Mouse (Mus musculus): ENCODE measurements around the gene Galnt10. TPM values are rescaled to one million over a fixed set of nuclear protein-coding genes. Genes with fewer than 3 reads are reported as not detected.

The Galnt10 gene
- polyA plus RNA-seq, 1 experiment: 22.4 TPM

DNA sequence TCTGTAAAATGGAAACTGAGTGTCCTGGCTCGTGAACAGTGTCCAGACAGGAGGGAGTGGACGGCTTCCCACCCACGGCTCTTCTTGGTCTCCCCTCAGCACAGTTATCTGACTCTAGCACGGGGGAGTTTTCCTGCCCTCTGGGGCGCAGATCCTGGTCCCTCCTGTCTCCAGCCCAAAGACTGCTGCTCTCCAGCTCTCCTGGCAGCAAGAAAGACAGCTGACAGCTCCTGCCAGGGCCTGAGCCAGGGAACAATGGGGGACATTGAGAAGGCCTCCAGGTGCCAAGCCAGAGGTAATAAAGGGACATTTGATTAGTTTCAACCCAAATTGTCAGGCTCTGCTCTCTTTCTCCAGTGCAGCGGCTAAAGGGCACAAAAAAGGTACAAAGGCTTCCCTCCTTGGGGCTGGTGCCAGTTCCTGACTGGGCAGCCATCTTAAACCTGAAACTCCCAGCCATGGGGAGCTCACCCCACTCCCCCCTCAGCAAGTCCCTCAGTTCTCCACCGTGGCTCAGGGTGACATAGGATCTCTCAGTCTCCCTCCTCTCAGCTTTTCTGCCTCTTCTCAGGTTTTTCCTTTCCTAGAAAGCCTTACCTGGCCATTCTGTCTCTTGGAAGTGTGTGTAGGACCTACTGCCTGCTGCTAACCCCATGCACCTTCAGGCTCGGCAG, 11.5 kb downstream of the Galnt10 start:
- H3K4me1 ChIP-seq (ENCODE audit: control insufficient read depth, insufficient read depth, low read length): peaks cover 2% of the 10 kb centered on the region; the same call in 1 of the 2 replicates

DNA sequence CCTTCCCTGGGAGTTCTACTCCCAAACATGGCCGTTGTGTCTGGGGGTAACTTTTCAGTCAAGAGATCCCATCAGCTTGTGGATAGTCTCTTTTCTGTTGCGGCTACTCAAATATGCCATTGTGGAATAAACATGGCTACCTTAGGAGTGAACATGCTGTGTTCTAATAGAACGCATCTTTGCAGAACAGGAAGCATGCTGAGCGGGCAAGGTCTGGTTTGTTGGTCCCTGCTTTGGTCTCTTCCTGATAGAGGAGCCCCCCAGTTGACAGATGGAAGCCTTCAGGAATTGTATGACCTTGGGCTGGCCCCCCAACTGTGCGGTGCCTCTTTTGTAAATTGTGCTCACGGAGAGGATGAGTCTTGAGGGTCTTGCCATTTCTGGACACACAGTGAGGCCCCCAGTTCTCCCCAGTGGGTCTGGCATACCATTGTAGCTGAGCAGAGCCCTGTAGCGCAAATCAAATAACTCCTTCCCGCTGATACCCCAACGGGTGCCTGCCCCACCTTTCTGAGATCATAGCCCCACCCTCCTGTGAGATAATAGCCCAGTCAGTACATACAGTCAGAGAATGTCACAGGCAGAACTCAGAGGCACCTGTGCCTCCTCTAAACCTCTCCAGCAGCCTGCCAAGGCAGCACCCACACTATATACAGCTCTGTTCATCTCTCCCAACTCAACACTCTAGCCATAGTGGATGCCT, 12.3 kb downstream of the Galnt10 start:
- Histone ChIP-seq H3K4me3 (ENCODE audit: insufficient read depth, low read length) (no peak overlapping the region), H3K27ac (ENCODE audit: insufficient read depth, low read depth, low read length) (no peak overlapping the region), H3K4me1 (ENCODE audit: control insufficient read depth, insufficient read depth, low read length) (peaks cover 2% of the 10 kb centered on the region; the same call in 1 of the 2 replicates)
- no peak for TF ChIP-seq POLR2A (IDR thresholded peaks at IDR 0.05; ENCODE audit: borderline replicate concordance, low read depth, low read length)
- TF ChIP-seq CTCF (IDR thresholded peaks at IDR 0.05; ENCODE audit: low read depth, low read length): no peak

More for the DNA sequence above, 11.5 kb downstream of the Galnt10 start:
- no peak overlapping the region for H3K27ac ChIP-seq (ENCODE audit: insufficient read depth, low read depth, low read length)
- H3K4me3 ChIP-seq (ENCODE audit: insufficient read depth, low read length): no peak overlapping the region
- TF ChIP-seq POLR2A (IDR thresholded peaks at IDR 0.05; ENCODE audit: borderline replicate concordance, low read depth, low read length) (no peak), CTCF (IDR thresholded peaks at IDR 0.05; ENCODE audit: low read depth, low read length) (no peak)

DNA sequence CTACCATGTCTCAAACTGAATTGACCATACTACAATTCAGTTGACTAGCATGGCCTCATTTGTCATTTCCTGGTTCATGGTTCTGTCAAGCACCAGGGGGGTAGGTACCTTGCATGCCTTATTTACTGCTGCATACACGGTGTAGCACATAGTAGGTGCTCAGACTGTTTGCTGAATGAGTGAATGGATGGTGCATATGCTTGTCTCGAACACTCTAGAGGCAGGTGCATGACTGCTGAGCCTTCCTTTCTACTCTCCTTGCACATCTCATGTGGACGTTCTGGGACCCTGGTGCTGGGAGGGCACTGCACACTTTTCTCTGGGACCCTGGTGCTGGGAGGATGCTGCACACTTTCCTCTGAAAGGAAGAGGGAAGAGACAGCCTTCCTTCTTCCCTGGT, 13.0 kb downstream of the Galnt10 start:
- no peak overlapping the region for H3K4me3 ChIP-seq (ENCODE audit: insufficient read depth, low read length)
- no peaks in the 10 kb centered on the region for H3K4me1 ChIP-seq (ENCODE audit: control insufficient read depth, insufficient read depth, low read length)
- TF ChIP-seq CTCF (IDR thresholded peaks at IDR 0.05; ENCODE audit: low read depth, low read length): no peak
- no peak for TF ChIP-seq POLR2A (IDR thresholded peaks at IDR 0.05; ENCODE audit: borderline replicate concordance, low read depth, low read length)
- no peak overlapping the region for H3K27ac ChIP-seq (ENCODE audit: insufficient read depth, low read depth, low read length)

DNA sequence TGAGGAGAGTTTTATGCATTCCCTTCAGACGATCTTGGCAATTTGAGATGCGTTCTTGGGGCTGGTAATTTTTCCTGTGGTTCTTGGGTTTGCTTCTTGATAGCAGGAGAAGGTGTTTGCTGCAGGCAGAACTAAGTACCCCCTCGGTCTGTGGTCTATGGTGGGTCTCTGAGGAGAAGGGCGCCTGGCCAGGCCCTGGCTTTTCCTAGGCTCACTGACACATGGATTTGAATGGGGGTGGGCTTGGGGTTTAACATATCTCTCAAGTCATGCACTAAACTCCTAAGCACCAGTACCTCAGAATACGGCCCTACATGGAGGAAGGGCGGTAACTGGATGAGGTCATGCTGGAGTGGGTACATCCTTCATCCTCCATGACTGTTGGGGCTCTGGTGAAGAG, 13.5 kb downstream of the Galnt10 start:
- no peak for TF ChIP-seq CTCF (IDR thresholded peaks at IDR 0.05; ENCODE audit: low read depth, low read length)
- H3K4me3 ChIP-seq (ENCODE audit: insufficient read depth, low read length): no peak overlapping the region
- H3K4me1 ChIP-seq (ENCODE audit: control insufficient read depth, insufficient read depth, low read length): no peaks in the 10 kb centered on the region

DNA sequence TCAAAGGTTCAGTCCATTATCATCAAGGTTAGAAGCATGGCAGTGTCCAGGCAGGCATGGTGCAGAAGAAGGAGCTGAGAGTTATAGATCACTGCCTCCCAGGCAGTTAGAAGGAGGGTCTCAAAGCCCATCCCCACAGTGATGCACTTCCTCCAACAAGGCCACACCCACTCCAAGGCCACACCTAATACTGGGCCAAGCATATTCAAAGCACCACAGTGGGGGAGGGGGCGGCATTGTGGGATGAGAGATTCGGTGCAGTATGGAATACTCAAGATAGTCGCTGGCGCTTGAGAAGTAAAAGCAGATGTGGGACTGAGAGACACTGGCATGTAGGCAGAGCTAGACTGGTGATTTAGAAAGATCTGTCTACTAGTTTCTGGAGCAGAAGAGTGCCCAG, 14.9 kb downstream of the Galnt10 start:
- H3K4me1 ChIP-seq (ENCODE audit: control insufficient read depth, insufficient read depth, low read length): no peaks in the 10 kb centered on the region

More for the DNA sequence above, 13.5 kb downstream of the Galnt10 start:
- H3K27ac ChIP-seq (ENCODE audit: insufficient read depth, low read depth, low read length): no peak overlapping the region

DNA sequence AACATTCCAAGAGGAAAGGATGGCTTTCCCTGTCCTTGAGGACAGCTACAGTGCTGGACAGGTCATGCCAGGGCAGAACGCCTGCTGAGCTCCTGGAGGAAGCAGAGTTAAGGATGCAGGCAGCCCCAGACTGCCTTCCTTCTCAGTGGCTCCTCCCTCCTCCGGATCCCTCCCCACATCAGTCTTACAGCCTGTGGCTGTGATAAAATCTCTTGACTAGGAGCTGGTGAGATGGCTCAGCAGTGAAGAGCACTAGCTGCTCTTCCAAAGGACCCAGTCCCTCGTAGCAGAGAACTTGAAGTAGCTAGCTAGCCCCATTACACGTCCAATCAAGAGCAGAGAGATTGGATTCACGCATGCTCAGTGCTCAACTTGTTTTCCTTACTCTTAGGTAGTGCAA, 15.6 kb downstream of the Galnt10 start:
- Histone ChIP-seq H3K4me1 (ENCODE audit: control insufficient read depth, insufficient read depth, low read length) (no peaks in the 10 kb centered on the region), H3K4me3 (ENCODE audit: insufficient read depth, low read length) (no peak overlapping the region), H3K27ac (ENCODE audit: insufficient read depth, low read depth, low read length) (no peak overlapping the region)
- TF ChIP-seq CTCF (IDR thresholded peaks at IDR 0.05; ENCODE audit: low read depth, low read length) (no peak), POLR2A (IDR thresholded peaks at IDR 0.05; ENCODE audit: borderline replicate concordance, low read depth, low read length) (no peak)

More for the DNA sequence above, 14.9 kb downstream of the Galnt10 start:
- Histone ChIP-seq H3K27ac (ENCODE audit: insufficient read depth, low read depth, low read length) (no peak overlapping the region), H3K4me3 (ENCODE audit: insufficient read depth, low read length) (no peak overlapping the region)
- TF ChIP-seq CTCF (IDR thresholded peaks at IDR 0.05; ENCODE audit: low read depth, low read length) (no peak), POLR2A (IDR thresholded peaks at IDR 0.05; ENCODE audit: borderline replicate concordance, low read depth, low read length) (no peak)

DNA sequence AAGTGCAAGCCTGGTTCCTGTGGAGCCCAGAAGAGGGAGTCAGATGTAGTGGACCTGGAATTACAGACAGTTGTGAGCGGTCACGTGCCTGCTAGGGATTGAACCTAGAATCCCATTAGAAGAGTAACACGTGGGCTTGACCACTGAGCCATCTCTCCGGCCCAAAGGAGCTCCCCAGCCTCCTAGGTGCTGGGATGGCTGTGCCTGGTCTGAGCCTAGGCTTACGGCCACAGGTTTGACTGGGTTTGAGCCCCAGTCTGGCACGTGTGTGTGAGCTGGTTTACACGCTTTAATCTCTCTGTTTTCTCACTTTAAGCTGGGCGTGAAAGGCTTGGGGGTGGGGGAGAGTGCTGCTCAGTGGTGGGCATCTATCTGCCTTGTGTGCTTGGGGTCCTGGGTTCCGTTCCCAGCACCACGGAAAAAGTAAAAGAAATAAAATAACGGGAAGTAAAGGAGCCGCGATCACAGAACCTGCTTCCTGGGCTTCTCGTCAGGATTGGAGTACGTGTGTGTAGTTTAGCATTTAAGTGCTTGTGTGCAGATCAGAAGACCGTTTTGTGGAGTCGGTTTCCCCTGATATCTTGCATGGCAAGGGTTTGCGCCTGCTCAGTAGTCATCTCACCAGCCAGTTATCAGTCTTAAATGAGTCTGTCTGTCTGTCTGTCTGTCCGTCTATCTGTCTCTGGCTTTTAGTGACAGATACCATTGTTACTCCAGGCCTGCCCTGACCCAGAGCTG, 16.4 kb downstream of the Galnt10 start:
- H3K4me1 ChIP-seq (ENCODE audit: control insufficient read depth, insufficient read depth, low read length): no peaks in the 10 kb centered on the region

DNA sequence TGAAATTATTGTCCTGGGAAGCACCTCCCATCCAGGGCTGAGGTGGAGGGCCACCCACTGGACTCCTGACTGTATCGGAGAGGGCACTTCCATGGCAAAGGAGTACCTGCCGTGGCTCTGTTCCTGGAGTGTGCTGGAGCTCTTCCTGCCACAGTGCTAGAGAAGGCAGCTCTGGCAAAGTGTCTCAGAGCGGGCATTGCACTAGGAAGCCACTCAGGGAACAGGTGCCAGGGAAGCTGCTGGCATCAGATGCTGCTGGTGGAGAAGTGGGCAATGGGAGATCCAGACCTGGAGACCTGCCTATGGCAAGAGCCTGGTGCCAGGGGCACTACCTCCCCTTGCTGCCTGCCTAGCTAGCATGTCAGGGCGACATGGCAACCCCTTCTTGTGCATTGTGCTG, 17.0 kb downstream of the Galnt10 start:
- H3K4me1 ChIP-seq (ENCODE audit: control insufficient read depth, insufficient read depth, low read length): no peaks in the 10 kb centered on the region
- H3K27ac ChIP-seq (ENCODE audit: insufficient read depth, low read depth, low read length): no peak overlapping the region
- no peak overlapping the region for H3K4me3 ChIP-seq (ENCODE audit: insufficient read depth, low read length)
- TF ChIP-seq CTCF (IDR thresholded peaks at IDR 0.05; ENCODE audit: low read depth, low read length): no peak

More for the DNA sequence above, 16.4 kb downstream of the Galnt10 start:
- Histone ChIP-seq H3K27ac (ENCODE audit: insufficient read depth, low read depth, low read length) (no peak overlapping the region), H3K4me3 (ENCODE audit: insufficient read depth, low read length) (no peak overlapping the region)
- TF ChIP-seq CTCF (IDR thresholded peaks at IDR 0.05; ENCODE audit: low read depth, low read length): no peak
- TF ChIP-seq POLR2A (IDR thresholded peaks at IDR 0.05; ENCODE audit: borderline replicate concordance, low read depth, low read length): no peak

DNA sequence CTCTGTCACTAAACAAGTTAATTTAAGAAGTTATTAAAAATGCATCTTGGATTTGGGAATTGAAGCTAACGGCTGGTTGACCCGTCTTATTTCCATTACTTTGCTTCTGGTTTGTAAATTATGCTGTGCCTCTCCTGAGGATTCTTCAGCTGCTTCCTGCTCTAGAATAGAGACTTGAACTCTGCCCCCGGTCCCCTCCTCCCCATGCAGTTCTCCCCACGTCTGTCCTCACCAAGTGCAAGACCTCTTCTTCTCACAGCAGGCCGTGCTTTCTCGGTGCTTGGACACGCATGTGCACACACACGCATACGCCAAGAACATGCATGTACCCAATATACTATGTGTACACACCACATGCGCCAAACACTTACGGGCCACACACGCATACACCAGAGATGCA, 18.0 kb downstream of the Galnt10 start:
- Histone ChIP-seq H3K27ac (ENCODE audit: insufficient read depth, low read depth, low read length) (no peak overlapping the region), H3K4me3 (ENCODE audit: insufficient read depth, low read length) (no peak overlapping the region), H3K4me1 (ENCODE audit: control insufficient read depth, insufficient read depth, low read length) (no peaks in the 10 kb centered on the region)
- TF ChIP-seq POLR2A (IDR thresholded peaks at IDR 0.05; ENCODE audit: borderline replicate concordance, low read depth, low read length): no peak
- no peak for TF ChIP-seq CTCF (IDR thresholded peaks at IDR 0.05; ENCODE audit: low read depth, low read length)

DNA sequence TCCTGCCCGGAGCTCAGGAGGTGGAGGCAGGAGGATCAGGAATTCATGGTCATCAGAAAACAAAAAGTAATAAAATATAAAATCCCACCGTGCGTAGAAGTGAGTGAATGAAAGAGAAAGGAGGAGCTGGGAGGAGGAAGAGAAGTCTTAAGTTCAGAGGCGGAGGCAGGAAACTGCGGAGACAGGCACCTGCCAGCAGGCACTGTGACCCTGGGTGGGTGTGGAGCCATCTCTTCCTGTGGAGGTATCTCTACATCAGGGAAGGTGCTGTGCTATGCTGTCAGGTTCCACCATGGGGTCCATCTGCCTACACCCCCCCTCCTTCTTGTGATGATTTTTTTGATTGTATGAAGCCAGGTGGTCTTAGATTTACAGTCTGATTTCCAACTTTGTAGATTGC, 19.5 kb downstream of the Galnt10 start:
- Histone ChIP-seq H3K4me3 (ENCODE audit: insufficient read depth, low read length) (no peak overlapping the region), H3K4me1 (ENCODE audit: control insufficient read depth, insufficient read depth, low read length) (no peaks in the 10 kb centered on the region), H3K27ac (ENCODE audit: insufficient read depth, low read depth, low read length) (no peak overlapping the region)
- TF ChIP-seq CTCF (IDR thresholded peaks at IDR 0.05; ENCODE audit: low read depth, low read length) (no peak), POLR2A (IDR thresholded peaks at IDR 0.05; ENCODE audit: borderline replicate concordance, low read depth, low read length) (no peak)
